Mouse (Mus musculus) layer of hippocampus, postnatal 10 days (tissue): ENCODE results near the gene Ifnar1. TPM values are rescaled to one million over a fixed set of nuclear protein-coding genes. Genes with fewer than 3 reads are reported as not detected.

Experiments used
- DNase-seq, 2 experiments: peaks; one replicate each; pipeline ENCODE4 v3.0.0; 2021; ENCODE audit warnings: low spot score in 2 of 2
- microRNA-seq, 2 experiments: library from miRNA; unstranded; fragments of <30 nt; microRNA quantifications; one replicate each; pipeline ENCODE4 v1.2.0; 2021
- total RNA-seq, 2 experiments: library from RNA; stranded (reverse); gene quantifications; 2 replicates each; pipeline ENCODE4 v1.2.3; 2021

Gene Ifnar1
- total RNA-seq, 2 experiments from 2014 or later, result 63.7 to 70.6 TPM

DNA sequence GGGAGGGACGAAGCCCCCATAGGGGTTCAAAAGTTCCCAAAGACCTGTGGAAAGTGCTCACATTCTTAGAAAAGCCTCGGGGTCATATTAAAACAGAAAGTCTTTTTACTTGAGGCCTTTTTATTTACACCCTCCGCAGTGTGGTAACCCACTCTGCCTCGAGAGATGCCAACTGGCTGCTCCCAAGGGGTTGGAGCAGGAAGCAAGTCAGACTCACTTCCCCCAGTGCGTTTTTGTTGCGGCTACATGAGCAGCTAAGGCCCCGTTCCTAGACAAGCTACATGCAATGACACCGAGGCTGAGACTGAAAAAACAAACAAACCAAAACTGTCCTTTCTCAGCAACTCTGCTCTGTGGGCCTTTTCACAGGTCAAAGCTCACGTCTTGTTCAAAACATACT lies 53.5 kb downstream of the Ifnar1 start:
- DNase-seq, result no peak

DNA sequence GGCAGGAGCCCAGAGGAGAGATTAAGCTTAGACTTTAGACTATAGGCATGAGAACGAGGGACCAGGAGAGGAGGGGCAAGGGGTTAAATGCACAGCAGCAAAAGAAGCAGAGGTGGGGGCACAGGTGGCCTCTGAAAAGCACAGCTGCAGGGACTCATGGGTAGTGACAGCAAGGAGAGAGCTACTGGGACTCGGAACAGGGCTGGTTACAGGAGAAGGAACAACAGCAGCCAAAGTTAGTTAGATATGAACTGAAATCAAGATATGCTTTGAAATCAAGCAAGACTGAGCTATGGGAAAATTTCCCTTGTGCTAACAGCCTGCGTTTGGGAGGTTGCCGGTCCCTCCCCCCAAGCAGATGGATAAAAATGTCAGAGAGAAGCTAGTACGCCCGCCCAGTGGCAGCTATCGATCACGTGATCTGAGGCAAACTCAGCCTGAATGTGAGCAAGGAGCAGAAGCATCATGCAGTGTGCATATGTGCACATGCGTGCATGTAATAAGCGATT lies 56.6 kb downstream of the Ifnar1 start:
- DNase-seq, result peak; percentile 50 to 63

DNA sequence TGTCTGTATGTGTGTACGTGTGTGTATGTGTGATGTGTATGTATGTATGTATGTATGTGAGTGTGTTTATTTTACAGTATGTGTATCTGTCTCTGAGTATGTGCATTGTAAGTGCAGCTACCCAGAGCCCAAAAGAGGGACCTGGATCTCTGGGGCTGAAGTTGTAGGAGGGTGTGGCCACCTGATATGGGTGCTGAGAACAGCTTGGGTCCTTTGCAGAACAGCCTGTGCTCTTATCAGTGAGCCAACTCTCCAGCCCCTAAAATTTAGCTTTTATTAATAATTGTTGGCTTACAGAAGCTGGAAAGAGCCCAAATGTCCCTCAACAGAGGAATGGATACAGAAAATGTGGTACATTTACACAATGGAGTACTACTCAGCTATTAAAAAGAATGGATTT lies 58.6 kb downstream of the Ifnar1 start:
- no peak for DNase-seq

DNA sequence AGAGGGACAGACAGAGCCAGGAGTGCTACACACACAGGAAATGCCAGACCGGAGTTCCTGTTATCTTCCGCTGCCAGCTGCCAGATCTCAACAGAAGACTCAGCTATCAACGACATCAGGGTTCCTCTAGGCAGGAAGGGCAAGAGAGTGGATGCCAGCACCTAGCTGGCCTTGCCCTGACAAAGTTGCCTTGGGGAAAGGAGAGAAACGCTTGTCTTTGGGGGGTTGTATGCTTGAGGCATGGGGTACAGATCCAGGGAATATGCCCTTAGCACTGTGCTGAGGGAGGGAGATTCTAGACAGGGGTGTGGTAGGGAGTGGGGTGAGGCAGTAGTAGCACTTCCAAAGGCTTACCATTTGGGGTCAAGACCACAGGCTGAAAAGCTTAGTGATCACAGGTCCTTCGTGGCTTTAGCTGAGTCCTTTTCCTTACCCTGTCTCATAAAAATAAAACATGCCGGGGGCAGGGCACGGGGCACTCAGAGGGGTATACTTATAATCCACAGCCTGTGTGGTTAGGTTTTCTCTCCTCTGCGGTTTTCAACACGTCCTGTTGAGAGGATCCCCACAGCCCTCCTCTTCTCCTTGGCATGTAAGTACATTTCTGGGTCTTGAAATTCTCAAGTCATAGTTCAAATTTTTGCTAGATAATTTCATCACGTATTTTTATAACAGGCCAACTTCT lies 60.7 kb downstream of the Ifnar1 start:
- DNase-seq, result no peak

DNA sequence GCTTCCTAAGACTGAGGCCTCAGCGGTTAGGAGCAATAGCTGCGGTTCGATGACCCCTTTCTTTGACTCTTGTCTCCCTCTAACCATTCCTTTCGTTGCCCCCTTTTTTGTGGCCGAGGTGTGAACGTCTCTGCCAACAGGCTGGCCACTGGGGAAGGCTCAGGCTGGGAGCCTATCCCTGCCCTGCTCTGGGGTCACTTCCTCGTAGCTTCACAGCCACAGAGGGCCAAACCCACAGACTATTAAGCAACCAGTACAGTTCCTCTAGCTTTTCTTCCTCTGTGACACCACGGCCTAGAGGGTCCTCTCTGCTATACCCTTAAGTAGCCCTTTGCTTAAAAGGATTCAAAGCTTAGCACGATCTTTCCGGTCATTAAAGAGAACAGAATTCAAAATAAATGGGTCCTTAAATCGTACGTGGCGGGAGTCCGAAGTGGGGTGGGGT lies 61.4 kb downstream of the Ifnar1 start:
- DNase-seq, result no peak

DNA sequence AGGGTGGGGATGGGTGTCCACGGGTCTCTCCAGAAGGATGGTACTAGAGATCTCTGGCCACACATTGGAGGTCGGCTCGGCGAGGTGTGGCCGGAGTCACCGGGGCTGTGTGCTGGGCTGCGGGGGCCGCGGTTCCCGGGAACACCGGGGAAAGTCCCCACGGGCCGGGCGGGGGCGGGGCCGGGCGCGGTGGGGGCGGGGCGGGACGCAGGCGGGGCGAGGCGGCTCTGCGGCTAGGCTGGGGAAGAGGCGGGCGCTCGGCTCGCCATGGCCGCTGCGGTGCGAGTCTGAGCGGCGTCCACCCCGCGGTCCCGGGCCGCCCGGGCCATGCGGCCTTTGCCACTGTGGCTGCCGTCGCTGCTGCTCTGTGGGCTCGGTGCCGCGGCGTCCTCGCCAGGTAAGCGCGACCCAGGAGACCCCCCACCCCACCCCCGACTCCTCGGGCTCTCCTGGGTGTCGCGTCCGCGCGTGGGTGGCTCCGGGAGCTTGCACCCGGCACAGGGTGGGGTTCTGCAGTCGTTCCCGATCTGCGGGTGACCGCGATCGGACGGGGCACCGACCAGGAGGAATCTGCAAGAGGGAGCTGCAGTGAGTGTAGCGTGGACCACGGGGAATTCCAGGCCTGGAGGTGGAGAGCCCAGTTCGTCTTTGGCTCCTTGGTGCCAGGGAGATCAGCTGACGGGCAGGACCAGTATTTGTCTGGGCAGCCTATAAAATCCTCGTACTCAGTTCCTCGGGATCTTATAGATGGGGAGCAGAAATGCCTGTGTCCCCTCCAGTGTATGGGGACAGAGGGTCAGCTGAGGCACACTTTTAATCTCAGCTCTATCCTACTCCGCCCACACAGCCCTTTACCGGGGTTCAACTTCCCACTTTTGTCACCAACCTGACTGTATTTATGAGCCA lies 62.1 kb downstream of the Ifnar1 start, which contains the start of gene Ifngr2:
Ifngr2 (plus strand) TSS at position 237 of the 906 bp plus-strand sequence.
- peak; percentile 49 to 68 for DNase-seq

DNA sequence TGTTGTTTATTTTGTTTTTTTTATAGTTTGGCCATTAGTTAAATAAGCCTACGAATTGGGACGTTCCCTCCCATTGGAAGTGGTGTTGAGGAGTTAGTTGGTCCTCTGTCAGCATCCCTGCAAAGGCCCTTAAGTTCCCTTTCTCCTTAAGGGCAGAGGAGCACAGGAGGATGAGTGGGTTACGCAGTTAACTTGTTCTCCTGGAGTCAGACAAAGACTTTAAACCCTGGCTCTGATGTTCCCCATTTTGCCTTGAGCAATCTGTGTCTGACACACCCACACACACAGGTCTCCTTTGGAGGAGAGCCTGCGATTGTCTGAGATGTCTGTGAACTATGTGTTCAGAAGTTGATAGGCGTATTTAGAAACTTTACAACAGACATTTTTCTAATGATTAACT lies 62.9 kb downstream of the Ifnar1 start:
- no peak for DNase-seq

DNA sequence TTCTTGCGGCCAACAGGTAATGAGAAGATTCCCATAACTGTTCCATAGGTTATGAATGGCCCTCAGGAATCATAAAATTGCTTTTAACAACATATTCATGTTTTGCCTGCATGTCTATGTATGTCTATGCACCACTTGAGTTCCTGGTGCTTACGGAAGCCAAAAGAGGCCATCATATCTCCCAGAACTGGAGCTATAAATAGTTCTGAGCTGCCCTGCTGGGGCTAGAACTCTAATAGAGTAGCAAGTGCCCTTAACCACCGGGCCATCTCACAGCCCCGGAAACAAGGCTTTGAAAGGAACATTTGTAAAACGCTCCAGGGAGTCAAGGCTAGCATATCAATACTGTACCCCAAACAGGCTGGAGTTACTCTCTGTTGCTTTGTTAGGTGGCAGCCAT lies 63.5 kb downstream of the Ifnar1 start:
- DNase-seq, result no peak

DNA sequence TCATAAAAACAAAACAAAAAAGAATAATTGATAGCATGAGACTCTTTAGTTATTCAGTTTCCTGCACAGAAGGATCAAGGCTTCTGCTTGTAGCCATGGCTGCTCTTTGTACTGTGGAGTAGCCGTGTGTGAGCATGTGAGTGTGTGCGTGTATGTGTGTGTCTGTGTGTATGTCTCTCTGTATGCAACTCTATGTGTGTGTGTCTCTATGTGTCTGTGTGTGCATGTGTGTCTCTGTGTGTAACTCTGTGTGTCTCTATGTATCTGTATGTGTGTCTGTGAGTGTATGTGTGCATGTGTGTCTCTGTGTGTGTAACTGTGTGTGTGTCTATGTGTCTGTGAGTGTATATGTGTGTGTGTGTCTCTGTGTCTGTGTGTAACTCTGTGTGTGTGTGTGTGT lies 64.0 kb downstream of the Ifnar1 start:
- DNase-seq, result no peak

DNA sequence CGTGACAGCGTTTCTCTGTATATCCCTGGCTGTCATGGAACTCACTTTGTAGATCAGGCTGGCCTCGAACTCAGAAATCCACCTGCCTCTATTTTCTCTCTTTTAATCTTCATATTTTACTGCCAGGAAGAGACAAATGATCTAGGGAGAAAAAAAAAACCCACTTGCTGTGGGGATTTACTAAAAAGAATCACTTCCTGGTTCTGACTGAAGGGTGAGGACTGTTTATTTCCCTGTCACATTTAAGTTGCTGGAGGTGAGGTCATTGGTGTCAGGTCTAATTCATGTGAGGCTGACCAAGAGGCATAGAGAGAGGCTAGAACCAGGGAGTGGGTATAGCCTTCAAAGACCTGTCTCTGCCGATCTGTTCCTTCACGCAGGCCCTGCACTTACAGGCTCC lies 64.6 kb downstream of the Ifnar1 start:
- DNase-seq, result no peak

DNA sequence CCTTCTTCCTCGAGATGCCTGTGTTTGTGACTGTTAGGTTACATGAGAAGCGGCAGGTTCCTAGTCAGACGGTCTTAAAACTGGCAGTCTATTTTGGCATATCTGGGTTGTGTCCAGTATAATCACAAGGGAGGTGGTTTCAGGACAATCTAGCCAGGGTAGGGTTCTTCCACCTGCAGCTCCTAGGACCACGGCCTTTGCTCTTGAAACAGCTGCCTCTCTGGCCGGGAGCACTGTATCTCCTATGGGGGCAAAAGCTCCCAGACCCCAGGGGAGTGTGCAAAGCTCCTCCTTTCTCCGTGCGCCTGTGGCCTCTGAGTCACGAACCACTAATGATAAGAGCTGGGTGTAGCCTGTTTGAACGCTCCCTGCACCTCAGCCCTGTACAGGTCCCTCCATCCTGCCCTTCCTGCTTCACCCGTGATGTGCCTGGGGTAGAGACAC lies 66.1 kb downstream of the Ifnar1 start:
- no peak for DNase-seq

DNA sequence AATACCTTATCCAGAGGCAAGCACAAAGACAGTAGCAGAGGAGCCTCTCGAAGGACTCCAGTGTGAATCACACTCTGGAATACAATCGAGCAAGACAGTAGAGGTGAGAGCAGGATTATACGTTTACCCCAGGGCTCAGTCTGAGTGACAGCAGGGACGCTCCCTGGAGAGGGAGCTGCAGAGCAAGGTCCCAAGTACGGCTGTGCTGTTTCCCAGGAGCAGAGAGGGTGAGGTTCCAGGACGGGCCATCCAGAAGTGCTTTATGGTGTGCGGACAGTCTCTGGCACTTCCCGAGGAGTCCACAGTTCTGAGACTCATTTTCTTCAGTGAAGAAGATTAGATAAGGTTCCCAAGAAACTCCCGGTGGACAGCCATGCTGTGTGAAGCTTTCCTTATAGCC lies 67.0 kb downstream of the Ifnar1 start:
- DNase-seq, result no peak

DNA sequence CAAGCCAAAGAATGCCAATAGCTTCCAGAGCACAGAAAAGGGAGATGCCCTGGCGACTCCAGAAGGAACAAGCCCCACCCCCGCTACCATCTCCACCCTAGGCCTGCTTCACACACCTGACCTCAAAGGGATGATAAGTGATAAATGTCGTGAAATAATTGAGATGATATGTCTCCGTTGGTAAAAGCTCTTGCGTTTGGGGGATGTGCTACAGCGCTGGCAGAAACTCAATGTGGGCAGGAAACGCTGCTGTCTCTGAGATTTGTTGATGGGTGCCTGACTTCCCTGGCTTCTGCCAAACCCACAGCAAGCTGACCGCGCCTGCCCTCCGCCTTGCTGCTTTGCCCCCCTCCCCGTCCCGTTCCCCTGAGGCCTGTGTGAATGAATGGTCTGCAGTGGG lies 68.6 kb downstream of the Ifnar1 start:
- no peak for DNase-seq

DNA sequence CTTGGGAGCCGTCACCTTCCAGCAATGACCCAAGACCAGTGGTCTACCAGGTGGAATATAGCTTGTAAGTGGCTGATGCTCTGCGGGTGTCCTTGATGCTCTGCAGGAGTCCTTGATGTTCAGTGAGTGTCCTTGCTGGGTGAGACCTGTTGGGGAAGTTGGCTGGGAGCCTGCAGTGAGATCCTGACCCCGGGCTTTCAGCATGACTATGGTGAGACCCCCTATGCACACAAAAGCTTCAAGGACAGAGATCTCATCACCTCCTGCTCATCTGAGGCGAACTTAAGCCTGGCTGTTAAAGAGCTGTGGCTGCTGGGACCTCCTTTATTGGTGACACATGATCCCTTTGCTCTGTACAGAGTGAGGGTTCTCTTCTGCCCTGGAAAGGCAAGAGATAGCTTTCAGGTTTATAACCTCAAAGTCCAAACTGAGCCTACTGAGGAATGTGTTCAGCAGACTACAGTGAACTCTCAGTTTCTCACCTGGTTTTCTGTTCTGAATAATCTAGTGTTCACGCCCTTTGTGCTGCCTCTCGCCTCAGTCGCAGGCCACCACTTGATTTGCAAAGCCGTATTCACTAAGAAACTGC lies 70.1 kb downstream of the Ifnar1 start:
- no peak for DNase-seq

DNA sequence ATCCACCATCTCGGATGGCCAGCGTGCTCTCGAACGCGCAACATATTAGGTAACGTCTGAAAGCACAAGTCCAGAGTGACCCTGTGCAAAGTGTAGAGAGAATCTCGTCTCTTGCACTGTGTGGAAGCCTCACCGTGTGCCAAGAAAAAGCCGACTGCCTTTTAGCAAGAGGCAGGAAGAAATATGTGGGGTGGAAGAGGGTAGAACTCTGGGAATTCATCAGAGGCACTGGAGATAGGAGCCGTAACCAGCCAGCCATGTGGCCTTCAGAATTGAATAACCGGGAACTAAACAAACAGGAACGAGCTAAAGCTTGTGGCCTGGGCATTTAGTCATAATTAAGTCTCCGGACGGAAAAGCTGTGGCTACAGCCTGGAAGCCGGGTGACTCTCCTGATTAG lies 71.6 kb downstream of the Ifnar1 start:
- no peak for DNase-seq

Small RNA genes within 50 kb of the gene (microRNA-seq; reads per million reads assigned to microRNA genes)
- gene Mir6367, result 0 reads per million in 2 experiments

Other genes with a start within 250 kb of the Ifnar1 start
- gene Olig1, start 215.5 kb upstream of the Ifnar1 start, total RNA-seq, result 100 to 1,000 TPM; 159 to 174 TPM
- gene Ifnar2, start 112.5 kb upstream of the Ifnar1 start, total RNA-seq, result 10 to 100 TPM; 23.7 to 24.4 TPM
- gene Gm21970, start 93.5 kb upstream of the Ifnar1 start, total RNA-seq, result 1 to 10 TPM in 1 of 2 experiments, not detected in 1; 1.1 TPM
- gene Il10rb, start 79.1 kb upstream of the Ifnar1 start, total RNA-seq, result 1 to 10 TPM; 7.4 to 8.6 TPM
- 100 to 1,000 TPM in 1 of 2 experiments, 10 to 100 TPM in 1; 73.3 to 106 TPM for gene Ifngr2, start 61.8 kb downstream of the Ifnar1 start, total RNA-seq
- 100 to 1,000 TPM; 114 to 119 TPM for gene Tmem50b, start 112.6 kb downstream of the Ifnar1 start, total RNA-seq
- 1 to 10 TPM; 5.0 to 5.1 TPM for gene Dnajc28, start 133.8 kb downstream of the Ifnar1 start, total RNA-seq
- 10 to 100 TPM; 51.1 to 54.2 TPM for gene Gart, start 161.7 kb downstream of the Ifnar1 start, total RNA-seq
- gene Son, start 162.3 kb downstream of the Ifnar1 start, total RNA-seq, result 100 to 1,000 TPM; 251 to 289 TPM
- gene Donson, start 203.5 kb downstream of the Ifnar1 start, total RNA-seq, result 10 to 100 TPM; 19.9 to 23.8 TPM
- gene Cryzl1, start 243.7 kb downstream of the Ifnar1 start, total RNA-seq, result 10 to 100 TPM; 78.9 to 94.2 TPM
- 100 to 1,000 TPM; 145 to 159 TPM for gene Itsn1, start 244.0 kb downstream of the Ifnar1 start, total RNA-seq